Mouse (Mus musculus): ENCODE data around the gene Alox5ap.

DNA sequence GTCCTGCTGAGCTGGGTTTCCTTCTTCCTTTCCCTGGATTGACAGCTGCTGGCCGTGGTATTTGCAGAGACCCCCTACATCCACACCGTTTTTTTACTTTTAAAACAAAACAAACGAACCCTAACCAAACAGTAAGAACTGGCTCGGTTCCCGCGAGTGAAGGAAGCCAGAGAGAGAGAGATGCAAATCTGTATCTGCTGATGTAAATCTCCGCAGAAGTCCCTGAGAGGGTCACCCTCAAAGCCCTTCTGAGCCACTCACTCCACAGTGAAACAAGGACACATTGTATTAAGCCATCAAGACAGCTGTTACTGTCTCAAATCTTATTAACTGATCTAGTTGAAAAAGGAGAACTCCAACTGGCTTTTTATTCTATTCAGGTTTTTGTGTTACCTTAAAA lies 39.9 kb upstream of the Alox5ap start:
- TF ChIP-seq CTCF (IDR thresholded peaks at IDR 0.05) = no peak
- TF ChIP-seq EP300 (IDR thresholded peaks at IDR 0.05; ENCODE audit: insufficient read depth, low read depth, low read length) = no peak
